Mouse (Mus musculus) kidney, embryonic 15.5 days (tissue): ENCODE measurements around the gene Tinf2. TPM values are rescaled to one million over a fixed set of nuclear protein-coding genes. Genes with fewer than 3 reads are reported as not detected.
A peak's percentile ranks its signal among the peaks of the same experiment; 100 is the strongest.

Experiments used
- ATAC-seq: fragments of 200-750 bp; cut with Nextera tagmentation; replicated peaks from 2 replicates; pipeline ENCODE4 v1.8.0; 2017; ENCODE audit warnings: moderate TSS enrichment; ENCODE audit not compliant: low FRiP score
- H3K27ac ChIP-seq: fragments of 300-500 bp; sonication (generic); 2 replicates; pipeline ENCODE4 v1.5.1; 2015; ENCODE audit warnings: mild to moderate bottlenecking, inconsistent platforms
- H3K27me3 ChIP-seq: fragments of 300-500 bp; sonication (generic); 2 replicates; pipeline ENCODE4 v1.6.1; 2015; ENCODE audit warnings: inconsistent platforms
- H3K36me3 ChIP-seq: fragments of 300-500 bp; sonication (generic); 2 replicates; pipeline ENCODE4 v1.6.1; 2015; ENCODE audit warnings: inconsistent platforms
- H3K4me1 ChIP-seq: fragments of 300-500 bp; sonication (generic); 2 replicates; pipeline ENCODE4 v1.6.1; 2015; ENCODE audit warnings: inconsistent platforms
- H3K4me2 ChIP-seq: fragments of 300-500 bp; sonication (generic); 2 replicates; pipeline ENCODE4 v1.6.1; 2015; ENCODE audit warnings: moderate library complexity, mild to moderate bottlenecking, inconsistent platforms
- H3K4me3 ChIP-seq: fragments of 300-500 bp; sonication (generic); replicated peaks from 2 replicates; pipeline ENCODE4 v1.5.1; 2015; ENCODE audit warnings: mild to moderate bottlenecking, inconsistent platforms
- H3K9ac ChIP-seq: fragments of 300-500 bp; sonication (generic); 2 replicates; pipeline ENCODE4 v1.6.1; 2015; ENCODE audit warnings: mild to moderate bottlenecking, inconsistent platforms
- H3K9me3 ChIP-seq: fragments of 300-500 bp; sonication (generic); replicated peaks from 2 replicates; pipeline ENCODE4 v1.6.1; 2016; ENCODE audit warnings: inconsistent platforms
- WGBS: fragments of 180-500 bp; shearing (Covaris S2); methylation state at CpG from one replicate; pipeline ENCODE4 v1.1.7; 2015; ENCODE audit warnings: mixed read lengths; 5-methylcytosine and 5-hydroxymethylcytosine counted together
- polyA plus RNA-seq: library from polyadenylated mRNA; unstranded; fragments of >200 nt; fragmentation: Nextera tagmentation; extraction: Ambion mirVana; gene quantifications from 2 replicates; pipeline ENCODE4 v1.2.1, GENCODE M21; 2015

The Tinf2 gene
- polyA plus RNA-seq, 1 experiment from 2014 or later = 46.9 TPM

GRCm38 (mm10) chr14:55651528-55651927, 30.1 kb downstream of the Tinf2 start:
- Histone ChIP-seq H3K9me3 (no peaks in the 10 kb centered on the region), H3K27ac (no peak overlapping the region), H3K4me2 (no peak overlapping the region), H3K9ac (no peak overlapping the region), H3K27me3 (no peaks in the 10 kb centered on the region), H3K4me3 (no peak overlapping the region), H3K4me1 (no peaks in the 10 kb centered on the region), H3K36me3 (peaks cover 6% of the 10 kb centered on the region)
- ATAC-seq = no peak
- WGBS = 90% methylated on average over 7 of the region's 7 CpGs

DNA sequence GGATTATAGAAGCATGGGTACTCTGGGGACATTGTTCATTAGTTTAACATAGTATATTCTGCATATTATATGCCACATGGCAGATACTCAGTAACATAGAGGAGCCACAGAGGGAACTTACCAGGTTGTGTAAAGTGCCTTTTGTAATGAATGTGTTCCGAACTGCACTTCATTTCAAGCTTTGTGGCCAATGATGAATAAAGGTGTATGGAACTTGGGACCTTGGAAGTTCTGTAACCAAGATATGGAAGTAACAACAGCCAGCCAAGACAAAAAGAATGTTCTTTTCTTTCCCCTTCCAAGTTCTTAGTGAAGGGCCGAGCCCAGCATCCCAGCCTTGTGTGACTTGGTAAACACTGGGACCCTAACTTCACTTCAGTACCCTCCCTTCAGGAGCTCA, 31.7 kb downstream of the Tinf2 start, which contains the start of gene Tssk4:
Gene Tssk4 (plus strand): TSS at position 301 of the 400 bp plus-strand sequence.
- Histone ChIP-seq H3K4me2 (no peak within 1 kb of the TSS), H3K4me3 (no peak within 1 kb of the TSS), H3K9ac (no peak within 1 kb of the TSS), H3K4me1 (peaks cover 5% of the 10 kb centered on the region), H3K27me3 (no peaks in the 10 kb centered on the region), H3K27ac (no peak within 1 kb of the TSS), H3K9me3 (no peaks in the 10 kb centered on the region), H3K36me3 (peaks cover 11% of the 10 kb centered on the region)
- ATAC-seq = no peak
- 93% methylated on average over 2 of the region's 2 CpGs for WGBS

DNA sequence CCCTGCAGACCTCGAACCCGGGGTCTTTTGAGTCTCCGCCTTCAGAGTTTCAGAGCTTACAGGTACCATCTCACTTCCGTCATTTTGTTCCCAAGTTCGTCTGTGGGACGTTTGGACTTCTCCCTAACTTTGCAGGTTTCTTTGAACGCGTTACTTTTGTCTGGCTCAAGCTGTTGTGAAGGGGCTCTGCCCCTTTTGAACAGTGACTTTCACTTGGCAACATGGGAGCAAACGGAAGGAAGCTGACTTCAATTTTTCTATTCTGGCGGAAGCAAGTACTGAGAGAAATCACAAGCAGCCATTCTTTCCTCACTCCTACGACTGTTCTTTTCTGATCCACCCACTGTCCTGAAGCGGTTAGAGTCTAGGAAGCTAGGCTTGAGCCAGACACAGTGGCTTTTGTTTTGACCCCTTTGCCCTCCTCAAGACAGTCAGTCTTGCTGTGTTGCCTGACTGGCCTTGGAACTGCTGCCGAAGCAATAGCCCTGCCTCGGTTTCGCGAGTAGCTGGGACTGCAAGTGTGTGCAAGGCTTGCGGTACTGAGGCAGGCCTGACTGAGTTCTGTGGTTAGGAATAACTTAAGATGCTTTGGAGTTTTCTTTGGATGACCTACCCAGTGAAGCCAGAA, 37.2 kb downstream of the Tinf2 start:
- 19% methylated on average over 17 of the region's 17 CpGs for WGBS
- H3K36me3 ChIP-seq = peaks cover 36% of the 10 kb centered on the region
- peaks cover 24% of the 10 kb centered on the region for H3K4me1 ChIP-seq
- no peaks in the 10 kb centered on the region for H3K9me3 ChIP-seq
- ATAC-seq = no peak
- peak overlapping the region; percentile 63 for H3K4me2 ChIP-seq
- H3K27me3 ChIP-seq = no peaks in the 10 kb centered on the region
- H3K4me3 ChIP-seq = peak overlapping the region; percentile 71
- peak overlapping the region; percentile 93 for H3K27ac ChIP-seq
- peak overlapping the region; percentile 96 for H3K9ac ChIP-seq

- Histone ChIP-seq H3K4me1 (peaks cover 24% of the 10 kb centered on the region), H3K4me2 (peak within 1 kb of the TSS; percentile 63), H3K36me3 (peaks cover 47% of the 10 kb centered on the region), H3K9ac (peak within 1 kb of the TSS; percentile 96), H3K27ac (peak within 1 kb of the TSS; percentile 93), H3K9me3 (no peaks in the 10 kb centered on the region), H3K4me3 (peak within 1 kb of the TSS; percentile 71), H3K27me3 (no peaks in the 10 kb centered on the region)
- peak; percentile 90 for ATAC-seq
- under 1% methylated on average over 89 of the region's 89 CpGs for WGBS
Measured at GRCm38 (mm10) chr14:55643060-55643907, 38.3 kb downstream of the Tinf2 start, which contains the start of gene Tm9sf1. Gene Tm9sf1 (minus strand): TSS chr14:55643806.

- WGBS = 19% methylated on average over 8 of the region's 8 CpGs
Measured at GRCm38 (mm10) chr14:55642679-55643059, 39.0 kb downstream of the Tinf2 start.

DNA sequence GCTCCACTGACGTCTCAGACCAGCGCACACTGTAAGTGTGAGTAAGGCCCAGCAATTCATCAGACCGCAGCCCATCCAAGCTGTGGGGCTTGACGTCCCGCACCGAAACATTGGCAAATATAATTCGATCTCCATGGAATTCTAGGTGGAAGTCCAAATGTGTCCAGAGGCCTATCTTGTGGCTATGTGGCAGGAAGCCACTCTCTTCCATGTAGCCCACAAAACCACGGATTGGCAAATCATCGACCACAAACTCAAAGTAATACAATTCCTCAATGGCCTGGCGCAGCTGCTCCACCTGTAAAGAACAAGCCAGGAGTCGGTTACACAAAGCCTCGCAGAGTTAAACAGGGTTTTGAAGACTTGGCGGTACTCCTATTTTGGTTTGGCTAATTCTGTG, 40.3 kb downstream of the Tinf2 start:
- Histone ChIP-seq H3K36me3 (peaks cover 58% of the 10 kb centered on the region), H3K27me3 (no peaks in the 10 kb centered on the region), H3K4me3 (no peak overlapping the region), H3K4me1 (peaks cover 25% of the 10 kb centered on the region), H3K27ac (no peak overlapping the region), H3K9me3 (no peaks in the 10 kb centered on the region), H3K4me2 (no peak overlapping the region), H3K9ac (no peak overlapping the region)
- 94% methylated on average over 13 of the region's 13 CpGs for WGBS
- no peak for ATAC-seq

More at GRCm38 (mm10) chr14:55642679-55643059, 39.0 kb downstream of the Tinf2 start:
- Histone ChIP-seq H3K4me1 (peaks cover 24% of the 10 kb centered on the region), H3K27me3 (no peaks in the 10 kb centered on the region), H3K27ac (peak overlapping the region; percentile 93), H3K4me3 (peak overlapping the region; percentile 71), H3K9me3 (no peaks in the 10 kb centered on the region), H3K4me2 (peak overlapping the region; percentile 63), H3K9ac (peak overlapping the region; percentile 96), H3K36me3 (peaks cover 53% of the 10 kb centered on the region)
- ATAC-seq = peak; percentile 45

- H3K4me1 ChIP-seq = peaks cover 29% of the 10 kb centered on the region
- H3K9ac ChIP-seq = no peak overlapping the region
- no peaks in the 10 kb centered on the region for H3K27me3 ChIP-seq
- WGBS = 95% methylated on average over 14 of the region's 14 CpGs
- no peak overlapping the region for H3K4me2 ChIP-seq
- ATAC-seq = no peak
- no peak overlapping the region for H3K27ac ChIP-seq
- H3K9me3 ChIP-seq = no peaks in the 10 kb centered on the region
- no peak overlapping the region for H3K4me3 ChIP-seq
- peaks cover 60% of the 10 kb centered on the region for H3K36me3 ChIP-seq
Measured at GRCm38 (mm10) chr14:55640816-55641215, 40.8 kb downstream of the Tinf2 start.

DNA sequence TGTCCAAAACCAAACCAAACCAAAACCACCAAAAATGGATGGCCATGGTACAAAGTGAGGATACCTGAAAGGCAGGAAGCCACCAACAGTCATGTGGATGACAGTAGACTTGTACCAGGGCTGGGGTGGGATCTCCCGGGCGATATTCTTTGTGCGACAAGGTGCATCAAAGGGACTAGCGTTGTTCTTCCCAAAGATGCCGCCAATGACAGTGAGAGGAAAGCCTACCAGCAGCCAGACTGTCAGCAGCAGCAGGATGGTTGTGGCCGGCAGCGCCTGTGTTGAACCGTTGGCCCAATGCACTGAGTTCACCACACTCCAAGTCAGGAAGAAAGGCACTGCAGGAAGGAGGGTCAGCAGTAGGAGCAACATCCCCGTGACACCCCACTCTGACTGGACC, 43.8 kb downstream of the Tinf2 start, which contains the start of gene Gm49378:
Gene Gm49378 (minus strand): TSS at position 101 of the 400 bp plus-strand sequence.
- Histone ChIP-seq H3K4me1 (peaks cover 28% of the 10 kb centered on the region), H3K27me3 (no peaks in the 10 kb centered on the region), H3K36me3 (peaks cover 74% of the 10 kb centered on the region), H3K27ac (no peak within 1 kb of the TSS), H3K9me3 (no peaks in the 10 kb centered on the region), H3K4me3 (no peak within 1 kb of the TSS), H3K4me2 (no peak within 1 kb of the TSS), H3K9ac (no peak within 1 kb of the TSS)
- ATAC-seq = no peak
- WGBS = 93% methylated on average over 9 of the region's 9 CpGs

GRCm38 (mm10) chr14:55635523-55636007, 46.1 kb downstream of the Tinf2 start, which contains the start of gene Ipo4:
Gene Ipo4 (minus strand): TSS chr14:55635957.
- H3K9ac ChIP-seq = peak within 1 kb of the TSS; percentile 59
- H3K4me1 ChIP-seq = peaks cover 18% of the 10 kb centered on the region
- H3K27ac ChIP-seq = peak within 1 kb of the TSS; percentile 54
- peak; percentile 89 for ATAC-seq
- peak within 1 kb of the TSS; percentile 62 for H3K4me3 ChIP-seq
- peaks cover 83% of the 10 kb centered on the region for H3K36me3 ChIP-seq
- peak within 1 kb of the TSS; percentile 80 for H3K4me2 ChIP-seq
- no peaks in the 10 kb centered on the region for H3K27me3 ChIP-seq
- WGBS = 2% methylated on average over 33 of the region's 33 CpGs
- H3K9me3 ChIP-seq = no peaks in the 10 kb centered on the region

DNA sequence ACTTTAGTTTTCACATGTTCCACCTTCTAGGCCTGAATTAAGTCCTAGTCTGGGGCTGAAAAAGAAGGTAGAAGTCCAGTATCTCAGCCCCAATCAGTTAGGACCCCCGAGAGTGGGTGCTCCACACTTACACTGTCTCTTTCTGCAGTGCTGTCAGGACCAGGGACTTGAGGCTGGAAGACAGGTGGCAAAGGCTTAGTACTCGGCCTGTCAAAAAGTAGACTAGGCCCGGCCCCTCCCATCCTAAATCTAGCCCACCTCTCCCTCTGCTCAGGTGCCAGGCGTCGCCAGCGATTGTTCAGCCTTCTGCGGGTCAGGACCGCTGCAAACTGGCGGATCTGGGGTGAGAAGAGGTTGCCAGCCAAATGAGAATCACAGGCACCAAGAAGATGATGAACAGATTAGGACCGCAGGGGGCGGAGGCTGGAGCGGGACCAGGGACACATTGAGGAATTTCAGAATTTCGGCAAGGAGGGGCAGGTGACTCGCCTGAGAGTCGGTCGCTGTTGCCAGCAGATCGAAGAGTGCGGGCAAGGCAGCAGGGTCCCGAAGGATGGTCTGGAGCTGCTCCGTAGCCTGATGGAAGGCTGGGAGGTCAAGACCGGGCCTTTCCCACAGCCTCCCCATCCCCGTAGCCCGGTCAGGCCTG, 46.6 kb downstream of the Tinf2 start:
- H3K27me3 ChIP-seq = no peaks in the 10 kb centered on the region
- H3K4me1 ChIP-seq = peaks cover 18% of the 10 kb centered on the region
- H3K27ac ChIP-seq = peak overlapping the region; percentile 54
- H3K4me3 ChIP-seq = peak overlapping the region; percentile 62
- H3K9me3 ChIP-seq = no peaks in the 10 kb centered on the region
- peak; percentile 68 for ATAC-seq
- peak overlapping the region; percentile 80 for H3K4me2 ChIP-seq
- H3K9ac ChIP-seq = peak overlapping the region; percentile 59
- 5% methylated on average over 23 of the region's 23 CpGs for WGBS
- peaks cover 83% of the 10 kb centered on the region for H3K36me3 ChIP-seq

- no peak overlapping the region for H3K4me3 ChIP-seq
Measured at GRCm38 (mm10) chr14:55629312-55629711, 52.3 kb downstream of the Tinf2 start.

More at GRCm38 (mm10) chr14:55629312-55629711, 52.3 kb downstream of the Tinf2 start:
- Histone ChIP-seq H3K9me3 (no peaks in the 10 kb centered on the region), H3K27ac (no peak overlapping the region), H3K4me1 (peaks cover 4% of the 10 kb centered on the region), H3K4me2 (no peak overlapping the region), H3K27me3 (no peaks in the 10 kb centered on the region), H3K36me3 (peaks cover 99% of the 10 kb centered on the region), H3K9ac (no peak overlapping the region)
- 60% methylated on average over 5 of the region's 5 CpGs for WGBS
- no peak for ATAC-seq
